Mouse (Mus musculus): ENCODE data around the gene Ambp. TPM values are rescaled to one million over a fixed set of nuclear protein-coding genes. Genes with fewer than 3 reads are reported as not detected.
A peak's percentile ranks its signal among the peaks of the same experiment; 100 is the strongest.

Ambp gene
- polyA plus RNA-seq (2014; fragmentation: Nextera tagmentation; extraction: Ambion mirVana) = 0.16 TPM in 1 of 2 replicates, not detected in the other

DNA sequence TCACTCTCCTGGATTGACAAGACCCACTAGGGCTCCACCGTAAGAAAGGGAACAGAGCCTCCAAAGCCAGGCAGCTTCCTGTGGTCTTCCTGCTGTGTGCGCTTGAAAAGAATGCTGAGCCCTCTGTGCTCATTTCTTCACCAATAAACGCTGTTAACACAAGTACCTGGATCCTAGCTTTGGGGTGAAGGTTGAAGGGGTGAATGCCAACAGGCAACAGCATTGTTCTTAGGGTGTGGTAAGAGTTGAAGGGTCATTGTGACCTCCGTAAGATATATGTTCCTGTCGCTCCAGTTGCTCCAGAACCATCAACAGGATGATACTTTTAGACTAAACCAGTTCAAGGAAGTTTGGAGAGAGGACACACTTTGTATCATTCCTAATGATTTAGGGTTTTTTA lies at the start of gene Ambp:
Gene Ambp, minus strand, starts transcription at position 101 of the 400 bp plus-strand sequence.
- Histone ChIP-seq H3K9ac (ENCODE audit: low read length) (no peak within 1 kb of the TSS), H3K27ac (replicated peaks in 1 of 2; ENCODE audit: control insufficient read depth in 1 of 2, insufficient read depth in 1 of 2, low read depth in 2 of 2, low read length in 2 of 2) (no peak within 1 kb of the TSS), H3K27me3 (ENCODE audit: control insufficient read depth, insufficient read depth, low read length) (no peaks in the 10 kb centered on the region), H3K4me1 (ENCODE audit: control insufficient read depth in 2 of 2, insufficient read depth in 2 of 2, low read length in 2 of 2) (no peaks in the 10 kb centered on the region), H3K4me3 (ENCODE audit: control insufficient read depth in 1 of 2, insufficient read depth in 1 of 2, low read depth in 1 of 2, low read length in 2 of 2) (no peak within 1 kb of the TSS), H3K4me2 (ENCODE audit: low read length) (no peak within 1 kb of the TSS), H3K36me3 (ENCODE audit: control insufficient read depth, insufficient read depth, low read length) (no peaks in the 10 kb centered on the region), H3K9me3 (ENCODE audit: control insufficient read depth, low read length) (no peaks in the 10 kb centered on the region)
- 59% methylated on average over 5 of the region's 5 CpGs for WGBS
- ATAC-seq (ENCODE audit: insufficient number of reproducible peaks, insufficient read depth, low FRiP score, low read depth) = no peak

DNA sequence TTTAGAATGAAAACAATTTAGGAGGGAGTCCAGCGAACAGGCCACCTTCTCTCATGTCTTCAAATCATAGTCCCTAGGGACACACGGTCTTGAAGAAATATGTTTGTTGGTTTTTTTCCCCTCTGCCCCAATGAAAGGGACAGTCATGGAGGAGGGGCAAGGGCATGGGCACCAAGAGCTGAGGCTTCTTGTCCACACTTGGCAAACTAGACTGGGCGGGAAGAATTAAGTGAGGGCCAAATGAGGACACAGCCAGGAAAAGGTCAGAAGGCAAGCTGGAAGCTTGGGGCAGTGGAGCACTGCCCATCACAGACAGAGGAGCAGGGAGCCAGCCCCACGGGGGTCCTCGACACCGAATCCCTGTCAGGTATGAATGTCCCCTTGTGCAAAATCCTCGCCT lies 49.3 kb upstream of the Ambp start:
- H3K4me1 ChIP-seq (ENCODE audit: control insufficient read depth in 2 of 2, insufficient read depth in 2 of 2, low read length in 2 of 2) = peaks cover 11 to 22% of the 10 kb centered on the region in 2 experiments; a peak in 3 of 4 replicates
- H3K9me3 ChIP-seq (ENCODE audit: control insufficient read depth, low read length) = no peaks in the 10 kb centered on the region
- H3K27me3 ChIP-seq (ENCODE audit: control insufficient read depth, insufficient read depth, low read length) = no peaks in the 10 kb centered on the region
- H3K4me2 ChIP-seq (ENCODE audit: low read length) = no peak overlapping the region
- no peaks in the 10 kb centered on the region for H3K36me3 ChIP-seq (ENCODE audit: control insufficient read depth, insufficient read depth, low read length)
- ATAC-seq (ENCODE audit: insufficient number of reproducible peaks, insufficient read depth, low FRiP score, low read depth) = no peak
- H3K4me3 ChIP-seq (ENCODE audit: control insufficient read depth in 1 of 2, insufficient read depth in 1 of 2, low read depth in 1 of 2, low read length in 2 of 2) = no peak overlapping the region
- H3K9ac ChIP-seq (ENCODE audit: low read length) = no peak overlapping the region
- 87% methylated on average over 7 of the region's 7 CpGs for WGBS
- no peak overlapping the region for H3K27ac ChIP-seq (replicated peaks in 1 of 2; ENCODE audit: control insufficient read depth in 1 of 2, insufficient read depth in 1 of 2, low read depth in 2 of 2, low read length in 2 of 2)

DNA sequence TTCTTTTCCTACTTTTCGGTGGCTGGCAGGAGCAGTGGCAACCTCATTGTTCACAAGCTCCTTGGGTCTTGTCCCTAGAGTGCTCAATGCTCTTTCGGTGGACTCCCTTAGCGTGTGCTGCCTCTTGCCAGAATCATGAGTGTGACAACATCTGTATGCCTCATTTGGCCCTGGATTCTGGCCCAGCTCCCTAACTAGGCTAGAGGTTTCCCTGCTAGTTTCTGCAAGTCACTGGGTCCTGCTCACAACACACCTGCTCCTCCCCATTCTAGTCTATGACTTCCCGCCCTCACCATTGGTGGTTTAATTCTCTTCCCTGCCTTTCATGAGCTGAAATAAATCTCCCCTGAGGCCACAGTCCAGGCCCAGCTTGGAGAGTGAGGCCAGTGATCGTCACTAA lies 44.8 kb upstream of the Ambp start:
- ATAC-seq (ENCODE audit: insufficient number of reproducible peaks, insufficient read depth, low FRiP score, low read depth) = no peak
- Histone ChIP-seq H3K9ac (ENCODE audit: low read length) (no peak overlapping the region), H3K4me2 (ENCODE audit: low read length) (no peak overlapping the region), H3K27ac (replicated peaks in 1 of 2; ENCODE audit: control insufficient read depth in 1 of 2, insufficient read depth in 1 of 2, low read depth in 2 of 2, low read length in 2 of 2) (no peak overlapping the region), H3K27me3 (ENCODE audit: control insufficient read depth, insufficient read depth, low read length) (no peaks in the 10 kb centered on the region), H3K36me3 (ENCODE audit: control insufficient read depth, insufficient read depth, low read length) (no peaks in the 10 kb centered on the region), H3K4me1 (ENCODE audit: control insufficient read depth in 2 of 2, insufficient read depth in 2 of 2, low read length in 2 of 2) (no peaks in the 10 kb centered on the region), H3K4me3 (ENCODE audit: control insufficient read depth in 1 of 2, insufficient read depth in 1 of 2, low read depth in 1 of 2, low read length in 2 of 2) (no peak overlapping the region), H3K9me3 (ENCODE audit: control insufficient read depth, low read length) (no peaks in the 10 kb centered on the region)
- 85% methylated on average over 5 of the region's 5 CpGs for WGBS

DNA sequence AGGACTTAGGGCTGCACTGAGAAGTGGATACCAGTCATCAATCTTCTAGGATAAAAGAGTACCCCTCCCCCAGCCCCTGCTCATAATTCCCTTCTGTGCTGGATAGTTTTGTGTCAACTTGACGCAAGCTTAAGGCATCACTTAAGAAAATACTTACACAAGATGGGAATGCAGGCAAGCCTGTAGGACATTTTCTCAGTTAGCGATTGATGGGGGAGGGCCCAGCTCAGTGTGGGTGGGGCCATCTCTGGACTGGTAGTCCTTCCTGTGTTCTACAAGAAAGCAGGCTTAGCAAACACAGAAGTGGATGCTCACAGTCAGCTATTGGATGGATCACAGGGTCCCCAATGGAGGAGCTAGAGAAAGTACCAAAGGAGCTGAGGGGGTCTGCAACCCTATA lies 39.8 kb upstream of the Ambp start:
- Histone ChIP-seq H3K4me1 (ENCODE audit: control insufficient read depth in 2 of 2, insufficient read depth in 2 of 2, low read length in 2 of 2) (peaks cover 4 to 5% of the 10 kb centered on the region in 2 experiments; a peak in 2 of 4 replicates), H3K4me3 (ENCODE audit: control insufficient read depth in 1 of 2, insufficient read depth in 1 of 2, low read depth in 1 of 2, low read length in 2 of 2) (no peak overlapping the region), H3K4me2 (ENCODE audit: low read length) (no peak overlapping the region), H3K27me3 (ENCODE audit: control insufficient read depth, insufficient read depth, low read length) (no peaks in the 10 kb centered on the region), H3K9me3 (ENCODE audit: control insufficient read depth, low read length) (no peaks in the 10 kb centered on the region), H3K36me3 (ENCODE audit: control insufficient read depth, insufficient read depth, low read length) (no peaks in the 10 kb centered on the region), H3K9ac (ENCODE audit: low read length) (no peak overlapping the region), H3K27ac (replicated peaks in 1 of 2; ENCODE audit: control insufficient read depth in 1 of 2, insufficient read depth in 1 of 2, low read depth in 2 of 2, low read length in 2 of 2) (no peak overlapping the region)
- ATAC-seq (ENCODE audit: insufficient number of reproducible peaks, insufficient read depth, low FRiP score, low read depth) = no peak
- WGBS = 77% methylated on average over 2 of the region's 2 CpGs

DNA sequence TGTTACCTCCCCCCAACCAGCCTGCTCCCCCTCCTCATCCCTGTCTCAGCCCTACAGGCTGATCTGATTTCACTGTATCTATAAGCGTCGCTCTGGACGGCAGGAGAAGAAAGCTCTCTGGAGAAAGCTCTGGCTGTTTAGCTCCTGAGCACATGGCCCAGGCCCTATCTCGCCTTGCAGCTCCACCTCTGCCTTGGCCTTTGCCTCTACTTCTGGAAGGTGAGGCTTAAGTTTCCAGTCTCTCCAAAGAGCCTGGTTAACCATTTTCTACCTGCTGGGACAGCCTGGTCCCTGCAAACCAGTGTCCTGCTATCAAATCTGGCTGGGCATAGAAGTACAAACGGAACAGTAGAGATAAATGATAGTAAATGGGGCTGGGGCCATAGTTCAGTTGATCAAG lies 37.0 kb upstream of the Ambp start:
- Histone ChIP-seq H3K4me1 (ENCODE audit: control insufficient read depth in 2 of 2, insufficient read depth in 2 of 2, low read length in 2 of 2) (peaks cover 8% of the 10 kb centered on the region in 2 experiments), H3K4me3 (ENCODE audit: control insufficient read depth in 1 of 2, insufficient read depth in 1 of 2, low read depth in 1 of 2, low read length in 2 of 2) (no peak overlapping the region), H3K27me3 (ENCODE audit: control insufficient read depth, insufficient read depth, low read length) (peaks cover 3% of the 10 kb centered on the region; the same call in 1 of the 2 replicates), H3K9me3 (ENCODE audit: control insufficient read depth, low read length) (no peaks in the 10 kb centered on the region), H3K9ac (ENCODE audit: low read length) (no peak overlapping the region), H3K36me3 (ENCODE audit: control insufficient read depth, insufficient read depth, low read length) (no peaks in the 10 kb centered on the region), H3K4me2 (ENCODE audit: low read length) (no peak overlapping the region), H3K27ac (replicated peaks in 1 of 2; ENCODE audit: control insufficient read depth in 1 of 2, insufficient read depth in 1 of 2, low read depth in 2 of 2, low read length in 2 of 2) (no peak overlapping the region)
- no peak for ATAC-seq (ENCODE audit: insufficient number of reproducible peaks, insufficient read depth, low FRiP score, low read depth)
- 24% methylated on average over 5 of the region's 5 CpGs for WGBS

DNA sequence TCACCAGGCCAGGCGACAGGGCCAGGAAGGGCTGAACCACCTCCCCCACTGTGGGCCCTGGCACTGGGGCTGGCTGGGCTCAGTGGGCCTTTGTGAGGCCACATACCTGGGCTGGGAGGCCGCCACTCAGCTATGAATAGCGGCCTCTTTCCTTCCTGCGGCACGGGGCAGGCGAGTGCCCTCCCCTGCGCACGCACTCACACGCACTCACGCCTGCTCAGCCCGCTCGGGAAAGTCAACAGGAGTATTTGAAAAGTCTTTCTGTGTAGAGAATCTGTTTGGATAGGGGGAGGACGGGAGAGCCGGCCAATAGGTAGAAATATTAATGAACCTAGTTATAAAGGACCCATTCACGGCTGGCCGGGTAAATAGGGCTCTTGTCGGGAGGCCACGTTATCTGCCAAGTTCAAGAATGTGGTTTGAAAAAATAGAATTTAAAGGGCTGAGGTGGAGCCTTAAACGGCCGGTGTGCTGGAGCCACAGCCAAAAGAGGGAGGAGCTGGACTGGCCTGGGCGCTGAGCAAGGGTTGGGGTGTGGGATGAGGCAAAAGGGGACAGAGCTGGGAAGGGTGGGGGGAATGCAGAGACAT lies 31.8 kb upstream of the Ambp start:
- WGBS = 30% methylated on average over 21 of the region's 21 CpGs
- peak overlapping the region; percentile 32; the same call in 1 of the 2 replicates for H3K4me2 ChIP-seq (ENCODE audit: low read length)
- H3K4me3 ChIP-seq (ENCODE audit: control insufficient read depth in 1 of 2, insufficient read depth in 1 of 2, low read depth in 1 of 2, low read length in 2 of 2) = no peak overlapping the region
- peaks cover 3% of the 10 kb centered on the region; the same call in 1 of the 2 replicates for H3K27me3 ChIP-seq (ENCODE audit: control insufficient read depth, insufficient read depth, low read length)
- peak overlapping the region in 1 of 2 experiments; percentile 35; a peak in 1 of 4 replicates for H3K27ac ChIP-seq (replicated peaks in 1 of 2; ENCODE audit: control insufficient read depth in 1 of 2, insufficient read depth in 1 of 2, low read depth in 2 of 2, low read length in 2 of 2)
- H3K9me3 ChIP-seq (ENCODE audit: control insufficient read depth, low read length) = no peaks in the 10 kb centered on the region
- H3K36me3 ChIP-seq (ENCODE audit: control insufficient read depth, insufficient read depth, low read length) = no peaks in the 10 kb centered on the region
- H3K4me1 ChIP-seq (ENCODE audit: control insufficient read depth in 2 of 2, insufficient read depth in 2 of 2, low read length in 2 of 2) = peaks cover 15 to 18% of the 10 kb centered on the region in 2 experiments
- peak; percentile 48; the same call in 1 of the 2 replicates for ATAC-seq (ENCODE audit: insufficient number of reproducible peaks, insufficient read depth, low FRiP score, low read depth)
- H3K9ac ChIP-seq (ENCODE audit: low read length) = peak overlapping the region; percentile 11; the same call in 1 of the 2 replicates

DNA sequence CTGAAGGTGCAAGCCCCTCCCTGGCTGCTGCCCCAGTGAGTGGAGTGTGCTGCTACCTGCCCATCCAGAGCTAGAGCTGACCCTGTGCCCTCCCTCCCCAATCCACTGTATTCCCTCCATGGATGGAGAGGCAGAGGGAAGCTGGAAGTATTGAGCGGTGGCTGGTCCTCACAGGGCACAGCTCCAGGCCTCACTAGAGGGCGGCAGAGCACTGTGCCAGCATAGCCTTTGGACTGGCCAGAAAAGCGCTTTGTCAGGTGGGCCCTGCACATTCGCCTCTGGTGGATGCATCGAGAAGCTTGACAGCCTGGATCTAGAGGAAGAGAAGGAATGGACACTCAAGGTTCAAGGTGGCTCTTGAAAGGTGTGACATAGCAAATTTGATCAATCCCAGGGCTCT lies 27.0 kb upstream of the Ambp start:
- H3K4me1 ChIP-seq (ENCODE audit: control insufficient read depth in 2 of 2, insufficient read depth in 2 of 2, low read length in 2 of 2) = peaks cover 6 to 12% of the 10 kb centered on the region in 2 experiments
- H3K4me3 ChIP-seq (ENCODE audit: control insufficient read depth in 1 of 2, insufficient read depth in 1 of 2, low read depth in 1 of 2, low read length in 2 of 2) = no peak overlapping the region
- WGBS = 3% methylated on average over 5 of the region's 5 CpGs
- H3K9ac ChIP-seq (ENCODE audit: low read length) = no peak overlapping the region
- no peaks in the 10 kb centered on the region for H3K36me3 ChIP-seq (ENCODE audit: control insufficient read depth, insufficient read depth, low read length)
- ATAC-seq (ENCODE audit: insufficient number of reproducible peaks, insufficient read depth, low FRiP score, low read depth) = no peak; the same call in 1 of the 2 replicates
- no peak overlapping the region for H3K27ac ChIP-seq (replicated peaks in 1 of 2; ENCODE audit: control insufficient read depth in 1 of 2, insufficient read depth in 1 of 2, low read depth in 2 of 2, low read length in 2 of 2)
- H3K27me3 ChIP-seq (ENCODE audit: control insufficient read depth, insufficient read depth, low read length) = no peaks in the 10 kb centered on the region; the same call in 1 of the 2 replicates
- H3K4me2 ChIP-seq (ENCODE audit: low read length) = no peak overlapping the region
- no peaks in the 10 kb centered on the region for H3K9me3 ChIP-seq (ENCODE audit: control insufficient read depth, low read length)

Measured in heart, embryonic 14.5 days (tissue).